Mouse (Mus musculus): ENCODE measurements around the gene Adgrg3.

Gene Adgrg3

DNA sequence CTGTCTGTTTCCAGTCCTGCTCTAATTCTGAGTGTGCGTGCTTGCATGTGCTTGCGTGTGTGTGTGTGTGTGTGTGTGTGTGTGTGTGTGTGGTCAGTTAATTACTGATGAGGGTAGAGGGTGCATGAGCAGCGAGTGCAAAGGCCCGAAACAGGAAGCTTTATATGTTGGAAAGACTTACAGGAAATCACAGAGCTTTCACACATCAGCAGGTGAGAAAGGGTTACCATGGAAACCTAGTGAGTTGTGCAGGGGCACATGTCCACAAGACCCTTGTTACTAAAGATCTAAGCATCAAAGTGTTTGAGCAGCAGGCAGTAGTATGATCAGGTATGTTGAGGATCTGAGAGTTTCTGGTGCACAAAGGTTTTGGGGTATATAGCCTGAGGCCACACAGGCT lies 66.8 kb downstream of the Adgrg3 start:
- DNase-seq: no peak

DNA sequence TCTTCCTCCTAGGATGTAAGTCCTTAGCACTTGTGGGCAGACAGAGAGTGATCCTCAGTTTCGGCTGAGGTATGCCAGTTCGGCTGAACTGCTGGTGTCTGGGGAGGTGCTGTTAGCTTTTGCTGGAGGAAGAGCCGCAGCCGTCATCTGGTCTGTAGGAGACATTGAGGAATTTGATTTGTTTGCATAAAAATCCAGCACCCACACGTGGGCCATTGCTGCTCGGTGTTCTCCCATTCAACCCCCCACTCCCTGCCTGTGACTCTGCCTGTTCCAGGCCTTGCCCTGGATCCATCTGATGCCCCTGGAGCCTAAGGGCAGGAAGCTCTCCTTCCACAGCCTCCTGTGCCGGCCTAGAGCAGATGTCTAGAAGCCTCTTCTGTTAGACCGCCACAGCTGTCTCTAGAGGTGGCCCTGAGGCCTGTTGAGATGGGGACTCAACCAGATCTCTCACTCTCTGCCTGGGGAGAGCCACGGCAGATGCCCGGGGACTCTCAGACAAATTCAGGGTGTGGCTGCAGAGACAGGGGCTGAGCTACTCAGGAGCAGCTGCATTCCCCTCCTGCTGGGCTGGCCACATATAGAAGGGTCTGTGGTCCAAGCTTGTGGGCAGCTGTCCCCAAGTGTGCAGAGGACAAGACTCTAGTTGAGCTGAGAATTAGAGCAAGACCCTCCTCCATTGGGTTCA lies 67.4 kb downstream of the Adgrg3 start:
- no peak for DNase-seq

DNA sequence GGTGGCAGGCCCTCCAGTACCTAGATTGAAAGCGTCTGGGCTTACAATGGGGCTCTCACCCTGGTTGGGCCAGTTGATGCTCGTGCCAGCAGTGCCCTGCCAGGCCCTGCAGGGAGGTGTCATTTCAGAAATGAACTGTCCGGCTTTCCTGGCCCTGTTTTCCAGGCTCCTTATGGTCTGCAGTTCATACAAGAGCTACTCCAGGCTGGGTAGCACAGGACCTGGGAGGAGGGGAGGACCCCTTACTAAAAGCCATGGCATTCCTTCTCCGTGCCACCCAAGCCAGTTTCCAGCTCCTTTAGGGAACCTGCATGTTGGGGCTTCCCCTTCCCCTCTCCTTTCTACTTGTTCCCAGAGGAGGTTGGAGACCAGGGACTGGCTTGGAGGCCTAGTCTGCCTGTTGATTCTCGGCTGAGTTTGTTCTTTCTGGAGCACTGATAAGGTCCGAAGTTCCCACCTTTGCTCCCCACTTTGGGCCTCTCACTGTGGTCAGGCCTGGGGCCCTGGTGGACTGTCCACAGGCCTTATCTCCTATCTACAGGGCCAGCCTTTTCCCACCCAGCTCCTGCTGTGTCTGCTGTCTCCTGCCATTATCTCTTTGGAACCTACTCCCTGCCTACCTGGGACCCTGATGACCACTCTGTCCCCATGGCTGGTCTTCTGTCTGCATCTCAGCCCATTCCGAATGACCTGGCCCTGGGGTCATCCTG lies 68.1 kb downstream of the Adgrg3 start:
- DNase-seq: no peak

DNA sequence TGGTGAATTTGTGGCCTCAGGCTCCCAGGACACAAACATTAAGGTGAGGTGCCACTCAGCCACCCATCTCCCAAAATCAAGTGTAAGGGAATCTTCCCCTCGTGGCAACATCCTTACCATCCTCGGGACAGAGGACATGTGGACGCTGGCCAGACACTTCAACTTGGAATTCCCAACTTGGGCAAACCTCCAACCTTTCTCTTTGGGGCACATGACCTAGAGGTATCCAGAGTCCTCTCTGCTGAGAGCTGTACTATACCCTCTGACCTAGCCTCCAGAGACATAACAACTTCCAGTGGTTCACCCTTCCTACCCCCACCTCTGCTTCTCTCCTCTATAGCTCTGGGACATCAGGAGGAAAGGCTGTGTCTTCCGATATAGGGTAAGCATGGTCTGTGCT lies 76.1 kb downstream of the Adgrg3 start:
- peak in 1 of 2 experiments; percentile 14 for DNase-seq
